Mouse (Mus musculus): Measurements from ENCODE around the gene Ncam1. TPM values are rescaled to one million over a fixed set of nuclear protein-coding genes. Genes with fewer than 3 reads are reported as not detected.

Ncam1 gene
- total and polyA plus RNA-seq, 3 experiments: 0.08 TPM; not detected in 2

DNA sequence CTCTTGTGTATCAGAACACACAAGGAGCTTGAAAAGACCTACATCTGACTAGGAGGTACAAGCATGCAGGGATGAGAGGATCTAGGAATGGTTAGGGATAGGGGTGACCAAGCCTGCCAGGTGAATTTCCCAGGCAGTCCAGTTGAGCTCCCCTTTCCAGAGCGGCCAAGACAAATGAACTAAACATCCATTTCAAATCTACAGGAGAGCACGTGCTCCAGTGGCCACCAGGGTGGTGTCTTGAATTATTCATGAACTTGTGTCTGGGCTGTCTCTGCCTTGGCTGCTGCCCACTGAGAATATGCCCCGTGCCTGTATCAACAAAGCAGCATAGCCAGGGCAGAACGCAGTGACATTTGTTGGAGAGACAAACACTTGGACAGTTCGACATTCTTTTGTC lies 192.4 kb downstream of the Ncam1 start:
- Histone ChIP-seq H3K9me3 (replicated peaks; ENCODE audit: low read length) (no peaks in the 10 kb centered on the region), H3K4me1 (ENCODE audit: control insufficient read depth in 1 of 2, insufficient read depth in 2 of 2) (no peaks in the 10 kb centered on the region), H3K36me3 (replicated peaks in 1 of 2; ENCODE audit: control insufficient read depth in 1 of 2, insufficient read depth in 1 of 2, low read length in 1 of 2) (no peaks in the 10 kb centered on the region), H3K27me3 (replicated peaks) (no peaks in the 10 kb centered on the region), H3K4me3 (replicated peaks in 1 of 3; ENCODE audit: low read depth in 2 of 3, low read length in 2 of 3, poor library complexity in 1 of 3) (no peak overlapping the region), H3K9ac (ENCODE audit: insufficient read depth, low read depth) (no peak overlapping the region), H3K4me2 (ENCODE audit: insufficient read depth, low read depth, poor library complexity, severe bottlenecking) (no peak overlapping the region), H3K27ac (ENCODE audit: insufficient read depth, low read depth) (no peak overlapping the region), H3K79me2 (replicated peaks; ENCODE audit: control insufficient read depth, extremely low read depth, insufficient read depth, poor library complexity, severe bottlenecking) (no peaks in the 10 kb centered on the region)
- no peak for TF ChIP-seq SMC3 (IDR thresholded peaks at IDR 0.05; ENCODE audit: low read depth, low read length)
- TF ChIP-seq EP300 (IDR thresholded peaks at IDR 0.05; ENCODE audit: low read length): no peak
- no peak for TF ChIP-seq JUN (IDR thresholded peaks at IDR 0.05; ENCODE audit: insufficient read depth, low read depth, low read length)
- no peak for TF ChIP-seq ETS1 (conservative IDR thresholded peaks at IDR 0.05; ENCODE audit: low read depth, low read length)
- no peak for TF ChIP-seq ELF1 (IDR thresholded peaks at IDR 0.05; ENCODE audit: low read depth, low read length)
- DNase-seq (ENCODE audit: extremely low read depth): no peak
- dilution Hi-C loops (cut with MboI; ENCODE audit: extremely low pct_ligation_motif_present, extremely low pct_unique_long_range_greater_than_20kb, low sequenced_read_pairs): no loop called here
- in situ Hi-C loops (cut with MboI; ENCODE audit: low pct_ligation_motif_present, low pct_unique_long_range_greater_than_20kb, low sequenced_read_pairs): no loop called here

DNA sequence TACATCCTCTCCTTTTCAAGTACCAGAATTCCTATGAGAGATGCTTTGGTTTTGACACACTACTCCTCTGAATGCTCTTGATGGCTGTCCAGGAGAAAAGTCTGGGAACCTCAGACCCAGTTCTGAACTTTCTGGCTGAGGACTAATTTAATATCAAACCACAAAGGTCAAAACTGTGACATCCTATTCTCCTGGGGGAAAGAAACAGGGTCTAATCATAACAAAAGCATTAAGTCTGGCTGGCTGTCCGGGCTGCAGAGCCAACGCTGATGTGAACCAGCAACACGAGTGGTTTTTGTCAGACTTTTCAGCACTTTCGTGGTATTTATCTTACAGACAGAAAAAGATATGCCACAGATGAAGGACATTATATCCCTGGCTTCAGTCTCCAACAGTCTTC lies 192.9 kb downstream of the Ncam1 start:
- in situ Hi-C loops (cut with MboI; ENCODE audit: low pct_ligation_motif_present, low pct_unique_long_range_greater_than_20kb, low sequenced_read_pairs): no loop called here

DNA sequence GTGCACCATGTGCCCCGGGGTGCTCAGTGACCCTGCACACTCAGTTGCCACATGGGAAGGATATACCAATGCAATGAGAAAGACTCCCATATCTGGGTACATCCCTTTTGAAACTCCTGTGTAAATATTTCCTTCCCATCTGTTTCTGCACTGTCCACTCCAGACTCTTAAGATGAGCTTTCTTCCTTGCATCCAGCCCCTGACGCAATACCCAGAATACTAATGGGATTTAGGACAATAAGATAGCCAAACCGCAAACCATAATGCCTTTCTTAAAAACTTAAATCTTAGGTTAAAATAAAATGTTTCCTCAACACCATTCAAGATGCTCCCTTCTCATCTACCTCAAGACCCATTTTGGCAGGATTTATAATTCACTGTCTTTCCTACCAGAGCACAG lies 193.4 kb downstream of the Ncam1 start:
- Histone ChIP-seq H3K4me2 (ENCODE audit: insufficient read depth, low read depth, poor library complexity, severe bottlenecking) (no peak overlapping the region), H3K4me3 (replicated peaks in 1 of 3; ENCODE audit: low read depth in 2 of 3, low read length in 2 of 3, poor library complexity in 1 of 3) (no peak overlapping the region), H3K9ac (ENCODE audit: insufficient read depth, low read depth) (no peak overlapping the region), H3K4me1 (ENCODE audit: control insufficient read depth in 1 of 2, insufficient read depth in 2 of 2) (no peaks in the 10 kb centered on the region), H3K9me3 (replicated peaks; ENCODE audit: low read length) (no peaks in the 10 kb centered on the region), H3K27ac (ENCODE audit: insufficient read depth, low read depth) (no peak overlapping the region), H3K36me3 (replicated peaks in 1 of 2; ENCODE audit: control insufficient read depth in 1 of 2, insufficient read depth in 1 of 2, low read length in 1 of 2) (no peaks in the 10 kb centered on the region), H3K79me2 (replicated peaks; ENCODE audit: control insufficient read depth, extremely low read depth, insufficient read depth, poor library complexity, severe bottlenecking) (no peaks in the 10 kb centered on the region), H3K27me3 (replicated peaks) (no peaks in the 10 kb centered on the region)
- TF ChIP-seq ZNF384 (IDR thresholded peaks at IDR 0.05; ENCODE audit: low read depth, low read length) (no peak), E2F4 (IDR thresholded peaks at IDR 0.05; ENCODE audit: insufficient replicate concordance, low read depth, low read length) (no peak), IRF4 (IDR thresholded peaks at IDR 0.05; ENCODE audit: low read depth, low read length) (no peak), JUND (conservative IDR thresholded peaks at IDR 0.05; ENCODE audit: low read depth, low read length) (no peak), CTCF (conservative IDR thresholded peaks at IDR 0.05 in 1 of 2, IDR thresholded peaks at IDR 0.05 in 1 of 2; ENCODE audit: low read depth in 2 of 2, low read length in 2 of 2) (no peak), PAX5 (IDR thresholded peaks at IDR 0.05; ENCODE audit: low read length) (no peak), ELF1 (IDR thresholded peaks at IDR 0.05; ENCODE audit: low read depth, low read length) (no peak), JUN (IDR thresholded peaks at IDR 0.05; ENCODE audit: insufficient read depth, low read depth, low read length) (no peak), UBTF (IDR thresholded peaks at IDR 0.05; ENCODE audit: low read depth, low read length) (no peak), RAD21 (IDR thresholded peaks at IDR 0.05; ENCODE audit: low read depth, low read length) (no peak), SIN3A (IDR thresholded peaks at IDR 0.05; ENCODE audit: low read length) (no peak), MAX (IDR thresholded peaks at IDR 0.05; ENCODE audit: low read length) (no peak), ZKSCAN1 (IDR thresholded peaks at IDR 0.05; ENCODE audit: borderline replicate concordance, low read depth, low read length) (no peak), RCOR1 (conservative IDR thresholded peaks at IDR 0.05; ENCODE audit: low read depth, low read length) (no peak), GABPA (IDR thresholded peaks at IDR 0.05; ENCODE audit: insufficient replicate concordance, low read depth, low read length) (no peak), USF2 (conservative IDR thresholded peaks at IDR 0.05; ENCODE audit: low read depth, low read length) (no peak), CHD2 (IDR thresholded peaks at IDR 0.05; ENCODE audit: low read length) (no peak), MXI1 (IDR thresholded peaks at IDR 0.05; ENCODE audit: low read depth, low read length) (no peak), TBP (conservative IDR thresholded peaks at IDR 0.05; ENCODE audit: low read depth, low read length) (no peak), NELFE (IDR thresholded peaks at IDR 0.05; ENCODE audit: low read depth, low read length) (no peak)
- in situ Hi-C loops (cut with MboI; ENCODE audit: low pct_ligation_motif_present, low pct_unique_long_range_greater_than_20kb, low sequenced_read_pairs) (no loop called here), dilution Hi-C loops (cut with MboI; ENCODE audit: extremely low pct_ligation_motif_present, extremely low pct_unique_long_range_greater_than_20kb, low sequenced_read_pairs) (no loop called here)
- DNase-seq (ENCODE audit: extremely low read depth): no peak

More for the DNA sequence above, 192.9 kb downstream of the Ncam1 start:
- DNase-seq (ENCODE audit: extremely low read depth): no peak
- Histone ChIP-seq H3K4me3 (replicated peaks in 1 of 3; ENCODE audit: low read depth in 2 of 3, low read length in 2 of 3, poor library complexity in 1 of 3) (no peak overlapping the region), H3K36me3 (replicated peaks in 1 of 2; ENCODE audit: control insufficient read depth in 1 of 2, insufficient read depth in 1 of 2, low read length in 1 of 2) (no peaks in the 10 kb centered on the region), H3K27me3 (replicated peaks) (no peaks in the 10 kb centered on the region), H3K4me2 (ENCODE audit: insufficient read depth, low read depth, poor library complexity, severe bottlenecking) (no peak overlapping the region), H3K9ac (ENCODE audit: insufficient read depth, low read depth) (no peak overlapping the region), H3K4me1 (ENCODE audit: control insufficient read depth in 1 of 2, insufficient read depth in 2 of 2) (no peaks in the 10 kb centered on the region), H3K79me2 (replicated peaks; ENCODE audit: control insufficient read depth, extremely low read depth, insufficient read depth, poor library complexity, severe bottlenecking) (no peaks in the 10 kb centered on the region), H3K9me3 (replicated peaks; ENCODE audit: low read length) (no peaks in the 10 kb centered on the region), H3K27ac (ENCODE audit: insufficient read depth, low read depth) (no peak overlapping the region)
- dilution Hi-C loops (cut with MboI; ENCODE audit: extremely low pct_ligation_motif_present, extremely low pct_unique_long_range_greater_than_20kb, low sequenced_read_pairs): no loop called here
- TF ChIP-seq PAX5 (IDR thresholded peaks at IDR 0.05; ENCODE audit: low read length) (no peak), MEF2A (IDR thresholded peaks at IDR 0.05; ENCODE audit: borderline replicate concordance, low read depth, low read length) (no peak), USF2 (conservative IDR thresholded peaks at IDR 0.05; ENCODE audit: low read depth, low read length) (no peak), JUN (IDR thresholded peaks at IDR 0.05; ENCODE audit: insufficient read depth, low read depth, low read length) (no peak), GABPA (IDR thresholded peaks at IDR 0.05; ENCODE audit: insufficient replicate concordance, low read depth, low read length) (no peak), ETS1 (conservative IDR thresholded peaks at IDR 0.05; ENCODE audit: low read depth, low read length) (no peak)
